Mouse (Mus musculus): ENCODE measurements around the gene Smagp. TPM values are rescaled to one million over a fixed set of nuclear protein-coding genes. Genes with fewer than 3 reads are reported as not detected.
"Not testable (repeated sequence)": the region's sequence is repeated elsewhere in the genome, so short reads cannot be mapped to it uniquely, and the experiment has no call there.

Gene Smagp
- total RNA-seq, 2 experiments from 2014 or later: 2.4 to 4.6 TPM

DNA sequence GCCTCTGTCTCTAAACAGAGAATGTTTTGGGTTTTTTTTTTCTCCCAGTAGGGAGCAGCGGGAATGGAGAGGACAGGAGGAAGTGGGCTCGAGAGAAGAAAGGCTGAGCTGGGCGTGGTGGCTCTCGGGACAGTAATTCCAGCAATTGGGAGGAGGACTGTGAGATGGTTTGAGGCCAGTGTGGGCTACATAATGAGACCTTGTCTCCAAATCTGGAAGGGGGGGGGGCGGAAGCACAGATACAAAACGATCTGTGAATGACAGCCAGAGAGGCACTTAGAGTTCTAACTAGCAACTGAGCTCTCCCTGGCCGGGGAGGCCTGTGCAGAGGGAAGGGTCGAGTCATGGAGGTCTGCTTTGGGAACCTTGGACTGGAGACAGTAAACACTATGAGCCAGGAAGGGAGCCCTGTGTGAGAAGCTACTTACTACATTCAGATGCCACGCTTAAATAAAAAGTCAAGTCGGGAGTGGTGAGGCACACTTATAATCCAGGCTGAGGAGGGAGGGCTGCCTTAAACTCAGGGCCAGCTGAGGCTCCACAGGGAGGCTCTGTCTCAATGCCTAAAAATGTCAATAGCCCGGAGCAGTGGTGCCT lies 8.9 kb downstream of the Smagp start:
- DNase-seq (ENCODE audit: low spot score): no peak

DNA sequence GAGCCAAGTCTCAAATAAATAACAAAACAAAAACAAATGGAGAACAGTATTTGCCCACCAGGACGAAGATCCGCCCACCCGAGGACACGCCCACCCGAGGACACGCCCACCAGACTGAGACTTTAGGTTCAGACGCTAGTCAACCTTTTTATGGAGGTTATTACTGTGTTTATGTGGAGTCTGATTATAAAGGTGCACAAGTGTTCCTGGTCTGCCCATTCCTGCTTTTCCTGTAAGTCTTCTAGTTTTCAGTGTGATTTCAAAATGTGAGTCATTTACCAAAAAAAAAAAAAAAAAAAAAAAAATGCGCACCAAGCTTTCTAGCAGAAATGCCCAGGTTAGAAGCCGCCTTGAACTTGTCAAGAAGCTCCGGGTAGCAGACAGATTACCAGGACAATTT lies 9.5 kb downstream of the Smagp start:
- no peak for DNase-seq (ENCODE audit: low spot score)

GRCm38 (mm10) chr15:100624435-100624834 lies 12.3 kb downstream of the Smagp start:
- no peak for DNase-seq (ENCODE audit: low spot score)

- no peak for DNase-seq (ENCODE audit: low spot score)
Observed at GRCm38 (mm10) chr15:100623754-100624153, 13.0 kb downstream of the Smagp start.

DNA sequence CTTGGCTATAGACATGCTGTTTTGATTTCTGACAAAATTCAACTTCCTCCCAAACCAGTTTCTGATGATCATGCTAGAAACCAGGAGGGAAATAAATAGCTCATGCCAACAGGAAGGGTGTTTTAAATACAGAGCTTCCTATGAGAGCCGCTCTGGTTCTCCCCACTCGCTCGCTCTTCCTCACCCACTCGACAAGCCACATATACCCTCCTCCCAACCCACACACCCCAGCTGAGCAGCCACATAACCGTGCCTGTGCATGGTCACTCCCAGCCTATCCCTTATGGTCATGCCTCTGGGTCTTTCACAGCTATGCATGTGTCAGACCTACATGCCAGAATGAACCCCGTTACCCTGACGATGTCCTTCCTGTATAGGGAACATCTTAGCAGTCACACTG lies 14.6 kb downstream of the Smagp start:
- DNase-seq (ENCODE audit: low spot score): no peak

GRCm38 (mm10) chr15:100621671-100622070 lies 15.1 kb downstream of the Smagp start:
- DNase-seq (ENCODE audit: low spot score): not testable (repeated sequence)

DNA sequence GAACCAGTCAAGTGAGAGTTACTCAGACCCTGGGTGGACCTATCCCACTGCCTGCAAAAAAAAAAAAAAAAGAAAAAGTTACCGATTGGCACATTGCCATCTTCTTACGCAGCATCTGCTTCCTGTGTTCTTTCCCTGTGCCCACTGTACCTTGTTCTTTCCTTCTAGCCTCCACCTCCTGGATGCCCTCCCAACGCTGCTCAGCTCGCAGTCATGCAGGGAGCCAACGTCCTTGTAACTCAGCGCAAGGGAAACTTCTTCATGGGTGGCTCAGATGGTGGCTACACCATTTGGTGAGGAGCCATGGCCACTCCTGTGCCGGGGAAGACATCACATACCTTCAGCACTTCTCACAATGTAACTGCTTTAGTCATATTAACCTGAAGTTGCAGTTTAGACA lies 17.5 kb downstream of the Smagp start:
- no peak for DNase-seq (ENCODE audit: low spot score)

DNA sequence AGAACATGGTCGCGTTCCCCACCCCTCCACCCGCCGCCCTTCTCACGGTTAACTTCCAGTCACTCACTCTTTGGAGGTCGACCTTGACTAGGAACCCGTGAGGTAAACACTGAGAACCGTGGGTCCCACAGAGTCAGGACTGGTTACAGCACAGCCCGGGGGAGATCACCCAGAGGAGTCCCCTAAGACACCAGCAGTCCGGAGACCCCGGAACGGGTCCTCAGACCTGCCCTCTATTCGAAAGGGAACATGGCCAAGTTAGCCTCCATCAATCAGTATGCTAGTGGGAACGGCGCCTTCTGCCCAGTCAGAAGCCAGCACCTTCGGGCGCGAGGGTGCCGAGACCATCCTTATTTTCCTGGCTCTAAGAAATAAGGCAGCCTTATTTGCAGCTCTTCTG lies 20.5 kb downstream of the Smagp start:
- peak; percentile 37 for DNase-seq (ENCODE audit: low spot score)

DNA sequence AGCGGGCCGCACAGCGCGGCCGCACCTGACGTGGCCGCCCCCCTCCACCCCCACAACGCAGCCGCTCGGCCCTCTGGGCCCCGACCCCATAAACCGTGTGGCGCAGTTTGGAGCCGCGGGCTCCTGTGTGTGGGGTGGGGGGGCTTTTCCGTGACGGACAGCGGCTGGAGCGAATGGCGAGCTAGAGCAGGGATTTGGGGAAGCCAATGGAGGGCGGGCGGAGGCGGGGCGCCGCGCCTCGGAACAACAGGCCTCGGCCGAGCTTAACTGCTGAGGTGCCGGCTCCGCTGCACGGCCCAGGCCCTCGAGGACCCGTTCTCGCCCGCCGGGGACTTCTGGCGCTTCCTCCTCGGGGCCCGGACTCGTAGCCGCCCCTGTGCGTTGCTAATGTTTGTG lies 20.9 kb downstream of the Smagp start:
- peak; percentile 86 for DNase-seq (ENCODE audit: low spot score)

DNA sequence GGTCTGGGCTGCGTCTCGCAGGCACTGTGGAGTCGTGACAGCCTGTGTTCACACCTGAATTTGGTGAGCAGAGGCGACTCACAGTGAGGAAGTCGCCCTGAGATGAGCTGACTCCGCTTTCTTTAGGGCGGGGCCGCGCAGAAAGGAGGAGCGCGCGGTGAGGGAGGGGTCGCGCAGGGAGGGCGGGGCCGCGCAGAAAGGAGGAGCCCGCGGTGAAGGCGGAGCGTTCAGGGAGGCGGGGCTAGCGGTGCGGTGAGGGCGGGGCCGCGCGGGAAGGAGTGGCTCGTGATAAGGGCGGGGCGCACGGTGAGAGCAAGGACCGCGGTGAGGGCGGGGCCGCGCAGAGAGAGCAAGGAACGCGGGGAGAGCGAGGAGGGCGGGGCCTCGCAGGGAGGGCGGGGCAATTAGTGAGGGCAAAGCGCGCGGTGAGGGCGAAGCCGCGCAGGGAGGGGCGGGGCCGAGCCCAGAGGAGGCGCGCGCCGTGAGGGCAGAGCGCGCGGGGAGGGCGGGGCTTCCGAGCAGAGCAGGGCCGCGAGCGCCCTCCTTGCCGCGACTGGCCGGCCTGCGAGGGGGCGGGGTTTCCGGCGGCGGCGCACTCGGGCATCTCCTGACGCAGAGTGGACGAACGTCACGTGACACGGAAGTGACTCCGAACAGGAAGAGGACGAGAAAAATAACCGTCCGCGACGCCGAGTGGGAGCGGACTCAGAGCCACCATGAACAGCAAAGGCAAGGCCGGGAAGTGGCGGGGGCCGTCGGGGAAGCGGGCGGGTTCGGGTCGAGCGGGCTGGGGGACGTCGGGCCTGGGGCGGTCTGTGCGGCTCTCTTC lies 21.5 kb downstream of the Smagp start, which contains the start of gene Dazap2:
Dazap2 (plus strand) TSS at position 354 of the 829 bp plus-strand sequence.
- DNase-seq (ENCODE audit: low spot score): peak; percentile 97

DNA sequence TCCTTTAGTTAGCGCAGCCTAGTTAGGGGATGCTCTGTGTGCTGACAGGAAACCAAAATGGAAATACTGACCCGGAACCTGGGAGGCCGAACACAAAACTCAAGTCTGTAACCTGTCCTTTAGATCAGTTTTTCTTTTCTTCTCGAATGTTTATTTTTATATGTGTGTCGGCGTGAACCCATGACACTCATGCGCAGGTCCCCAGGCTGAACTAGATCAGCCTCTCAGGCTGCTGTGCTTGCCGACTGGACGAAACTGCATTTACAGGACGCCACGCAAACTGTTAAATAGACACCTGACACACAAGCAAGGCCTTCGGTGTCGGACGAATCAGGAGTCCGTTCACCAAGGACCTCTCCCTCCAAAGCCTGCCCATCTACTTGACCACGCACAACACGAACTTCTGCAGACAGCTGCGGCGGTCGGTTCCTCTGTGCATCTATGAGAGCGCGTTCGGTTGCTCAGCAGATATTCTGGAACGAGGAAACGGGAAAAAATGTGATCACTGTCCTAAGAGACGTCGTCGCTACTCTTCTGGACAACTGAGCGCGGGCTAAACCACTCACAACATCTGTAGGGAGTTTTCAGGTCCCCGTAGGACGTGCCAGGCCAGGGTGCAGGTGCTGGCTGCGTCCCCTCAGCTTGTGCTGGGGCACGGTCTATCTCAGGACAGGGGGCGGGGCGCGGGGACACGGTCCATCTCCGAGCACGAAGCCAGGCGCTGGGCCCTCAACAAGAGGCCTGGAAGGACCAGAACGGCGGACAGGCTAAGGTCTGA lies 22.3 kb downstream of the Smagp start:
- DNase-seq (ENCODE audit: low spot score): no peak

GRCm38 (mm10) chr15:100613584-100613983 lies 23.2 kb downstream of the Smagp start:
- peak; percentile 80 for DNase-seq (ENCODE audit: low spot score)

DNA sequence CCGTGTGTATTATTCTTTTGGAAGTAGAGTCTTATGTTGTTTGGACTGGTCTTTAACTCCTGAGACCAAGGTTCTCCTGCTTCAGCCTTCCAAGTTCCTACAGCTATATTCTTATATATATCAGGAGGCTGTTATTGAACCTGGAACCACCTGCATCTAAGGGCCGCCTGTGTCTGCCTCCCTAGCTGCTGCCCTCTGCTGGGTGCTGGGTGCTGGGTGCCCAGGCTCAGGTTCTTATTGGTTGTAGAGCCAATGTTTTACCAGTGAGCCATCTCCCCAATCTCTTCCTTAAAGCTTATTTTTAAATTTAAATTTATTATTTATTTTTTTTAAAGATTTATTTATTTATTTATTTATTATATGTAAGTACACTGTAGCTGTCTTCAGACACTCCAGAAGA lies 24.3 kb downstream of the Smagp start:
- no peak for DNase-seq (ENCODE audit: low spot score)

- no peak for DNase-seq (ENCODE audit: low spot score)
Observed at GRCm38 (mm10) chr15:100611951-100612350, 24.8 kb downstream of the Smagp start.

- DNase-seq (ENCODE audit: low spot score): not testable (repeated sequence)
Observed at GRCm38 (mm10) chr15:100606677-100607076, 30.1 kb downstream of the Smagp start.

- DNase-seq (ENCODE audit: low spot score): no peak
Observed at GRCm38 (mm10) chr15:100601669-100602068, 35.1 kb downstream of the Smagp start.

GRCm38 (mm10) chr15:100600696-100601272 lies 36.0 kb downstream of the Smagp start:
- no peak for DNase-seq (ENCODE audit: low spot score)

- peak; percentile 76 for DNase-seq (ENCODE audit: low spot score)
Observed at GRCm38 (mm10) chr15:100600047-100600695, 36.6 kb downstream of the Smagp start.

GRCm38 (mm10) chr15:100599276-100600046 lies 37.3 kb downstream of the Smagp start, which contains the start of gene Pou6f1:
Gene Pou6f1 (minus strand): TSS chr15:100599984.
- DNase-seq (ENCODE audit: low spot score): peak; percentile 41

DNA sequence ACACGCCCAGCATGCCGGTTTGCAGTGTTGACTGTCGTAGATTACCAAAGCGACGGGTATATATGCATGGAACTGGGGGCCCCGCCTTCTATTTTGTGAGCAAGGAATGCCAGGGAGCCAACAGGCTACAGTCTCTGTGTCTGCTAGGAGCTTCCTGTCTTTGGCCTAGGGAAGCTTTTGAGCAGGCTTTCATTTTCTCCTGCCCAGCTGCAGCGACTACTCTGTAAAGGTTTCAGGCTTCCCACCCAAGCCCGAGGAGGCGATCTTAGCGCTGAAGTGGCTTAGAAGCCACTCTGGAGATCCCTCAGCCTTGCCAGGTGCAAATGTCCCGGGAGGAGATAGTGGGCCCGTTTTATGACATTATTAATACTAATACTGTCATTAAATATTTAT lies 37.9 kb downstream of the Smagp start:
- DNase-seq (ENCODE audit: low spot score): peak; percentile 22
